Mouse (Mus musculus): ENCODE data around the gene Max.

GRCm38 (mm10) chr12:76965089-76965488 lies 3.1 kb upstream of the Max start:
- TF ChIP-seq CTCF (IDR thresholded peaks at IDR 0.05; ENCODE audit: extremely low read depth, insufficient read depth, insufficient read length, insufficient replicate concordance) (no peak), POLR2A (IDR thresholded peaks at IDR 0.05; ENCODE audit: low read depth, low read length) (no peak)

Data from spleen, adult 2 months (tissue).